Mouse (Mus musculus): Measurements from ENCODE around the gene Tmem163. TPM values are rescaled to one million over a fixed set of nuclear protein-coding genes. Genes with fewer than 3 reads are reported as not detected.

Tmem163 gene
- total and polyA plus RNA-seq, 3 experiments: 4.5 to 10.0 (median 8.1) TPM

DNA sequence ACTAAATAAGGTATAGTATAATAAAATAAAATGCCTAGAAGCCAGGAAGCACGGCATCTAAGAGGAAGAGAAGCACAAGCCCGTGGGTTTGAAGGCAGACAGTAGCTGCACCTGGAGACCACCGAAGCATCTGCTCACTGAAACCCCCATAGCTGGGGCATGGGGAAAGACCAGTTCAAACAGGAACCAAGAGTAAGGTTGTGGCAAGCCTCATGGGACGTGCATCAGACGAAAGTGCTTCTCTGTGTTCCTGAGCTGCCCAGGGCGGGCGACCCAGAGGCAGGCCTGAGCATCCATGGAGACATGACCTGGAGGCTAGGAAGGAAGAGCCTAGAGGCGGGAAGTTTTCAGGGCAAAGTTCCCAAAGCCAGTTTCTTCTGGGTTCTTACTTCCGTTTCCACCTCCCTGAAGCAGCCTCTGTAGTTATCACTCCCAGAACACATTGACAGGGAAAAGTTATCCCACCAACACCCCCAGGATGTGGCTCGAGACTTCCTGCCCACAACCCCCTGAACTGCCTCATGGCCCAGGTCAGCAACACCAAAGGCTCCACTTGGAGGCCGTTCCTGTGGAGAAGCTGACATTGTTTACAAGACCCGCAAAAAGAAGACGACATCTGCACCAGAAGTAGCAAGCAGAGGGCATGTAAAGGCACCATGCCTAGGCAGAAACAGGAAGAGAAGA, 16.8 kb downstream of the Tmem163 start:
- dilution Hi-C loops (cut with MboI; ENCODE audit: extremely low pct_ligation_motif_present, extremely low pct_unique_long_range_greater_than_20kb, low sequenced_read_pairs) (no loop called here), in situ Hi-C loops (cut with MboI; ENCODE audit: low pct_ligation_motif_present, low pct_unique_long_range_greater_than_20kb, low sequenced_read_pairs) (no loop called here)
- no peak overlapping the region for H3K27ac ChIP-seq (ENCODE audit: insufficient read depth, low read depth)
- no peaks in the 10 kb centered on the region for H3K27me3 ChIP-seq (replicated peaks)
- DNase-seq (ENCODE audit: extremely low read depth): peak; percentile 71
- H3K9me3 ChIP-seq (replicated peaks; ENCODE audit: low read length): no peaks in the 10 kb centered on the region
- H3K9ac ChIP-seq (ENCODE audit: insufficient read depth, low read depth): no peak overlapping the region
- H3K4me3 ChIP-seq (replicated peaks in 1 of 3; ENCODE audit: low read depth in 2 of 3, low read length in 2 of 3, poor library complexity in 1 of 3): no peak overlapping the region
- TF ChIP-seq POLR2AphosphoS2 (IDR thresholded peaks at IDR 0.05; ENCODE audit: low read depth, low read length) (no peak), IRF4 (IDR thresholded peaks at IDR 0.05; ENCODE audit: low read depth, low read length) (peak; percentile 65), UBTF (IDR thresholded peaks at IDR 0.05; ENCODE audit: low read depth, low read length) (no peak), ELF1 (IDR thresholded peaks at IDR 0.05; ENCODE audit: low read depth, low read length) (no peak), POLR2A (IDR thresholded peaks at IDR 0.05; ENCODE audit: low read depth, low read length) (no peak), ETS1 (conservative IDR thresholded peaks at IDR 0.05; ENCODE audit: low read depth, low read length) (0 out of 2 replicates have a peak, but pooled peaks have one; percentile 23), ZNF384 (IDR thresholded peaks at IDR 0.05; ENCODE audit: low read depth, low read length) (no peak), MAZ (IDR thresholded peaks at IDR 0.05; ENCODE audit: low read depth, low read length) (peak; percentile 2; the same call in 1 of the 2 replicates), MXI1 (IDR thresholded peaks at IDR 0.05; ENCODE audit: low read depth, low read length) (0 out of 2 replicates have a peak, but pooled peaks have one; percentile 24), SIN3A (IDR thresholded peaks at IDR 0.05; ENCODE audit: low read length) (peak; percentile 57; the same call in 1 of the 2 replicates), MEF2A (IDR thresholded peaks at IDR 0.05; ENCODE audit: borderline replicate concordance, low read depth, low read length) (no peak), MYC (IDR thresholded peaks at IDR 0.05; ENCODE audit: low read depth, low read length) (no peak), TBP (conservative IDR thresholded peaks at IDR 0.05; ENCODE audit: low read depth, low read length) (no peak), TCF12 (IDR thresholded peaks at IDR 0.05; ENCODE audit: low read depth, low read length) (peak; percentile 64; the same call in 1 of the 2 replicates), PAX5 (IDR thresholded peaks at IDR 0.05; ENCODE audit: low read length) (no peak), HCFC1 (IDR thresholded peaks at IDR 0.05; ENCODE audit: low read depth, low read length) (no peak), NRF1 (IDR thresholded peaks at IDR 0.05; ENCODE audit: low read depth, low read length) (peak; percentile 30; the same call in 1 of the 2 replicates), CTCF (conservative IDR thresholded peaks at IDR 0.05 in 1 of 2, IDR thresholded peaks at IDR 0.05 in 1 of 2; ENCODE audit: low read depth in 2 of 2, low read length in 2 of 2) (no peak), RAD21 (IDR thresholded peaks at IDR 0.05; ENCODE audit: low read depth, low read length) (no peak), KAT2A (IDR thresholded peaks at IDR 0.05; ENCODE audit: insufficient replicate concordance, low read length) (no peak), JUN (IDR thresholded peaks at IDR 0.05; ENCODE audit: insufficient read depth, low read depth, low read length) (no peak), USF1 (IDR thresholded peaks at IDR 0.05; ENCODE audit: low read depth, low read length) (no peak), CHD1 (IDR thresholded peaks at IDR 0.05; ENCODE audit: low read depth, low read length) (no peak), GABPA (IDR thresholded peaks at IDR 0.05; ENCODE audit: insufficient replicate concordance, low read depth, low read length) (no peak), ZMIZ1 (IDR thresholded peaks at IDR 0.05; ENCODE audit: low read depth, low read length) (no peak), NELFE (IDR thresholded peaks at IDR 0.05; ENCODE audit: low read depth, low read length) (peak; percentile 21; the same call in 1 of the 2 replicates), ZC3H11A (IDR thresholded peaks at IDR 0.05; ENCODE audit: low read depth, low read length) (no peak), USF2 (conservative IDR thresholded peaks at IDR 0.05; ENCODE audit: low read depth, low read length) (no peak), CHD2 (IDR thresholded peaks at IDR 0.05; ENCODE audit: low read length) (no peak), SMC3 (IDR thresholded peaks at IDR 0.05; ENCODE audit: low read depth, low read length) (no peak), MAFK (IDR thresholded peaks at IDR 0.05; ENCODE audit: insufficient replicate concordance, low read length) (no peak), BHLHE40 (IDR thresholded peaks at IDR 0.05; ENCODE audit: low read depth, low read length) (no peak; the same call in 1 of the 2 replicates), EP300 (IDR thresholded peaks at IDR 0.05; ENCODE audit: low read length) (peak; percentile 44), ZKSCAN1 (IDR thresholded peaks at IDR 0.05; ENCODE audit: borderline replicate concordance, low read depth, low read length) (no peak)
- H3K4me1 ChIP-seq (ENCODE audit: control insufficient read depth in 1 of 2, insufficient read depth in 2 of 2): peaks cover 25 to 74% of the 10 kb centered on the region in 2 experiments
- H3K36me3 ChIP-seq (replicated peaks in 1 of 2; ENCODE audit: control insufficient read depth in 1 of 2, insufficient read depth in 1 of 2, low read length in 1 of 2): peaks cover 0 to 44% of the 10 kb centered on the region in 2 experiments
- peak overlapping the region; percentile 41; the same call in 1 of the 2 replicates for H3K4me2 ChIP-seq (ENCODE audit: insufficient read depth, low read depth, poor library complexity, severe bottlenecking)
- H3K79me2 ChIP-seq (replicated peaks; ENCODE audit: control insufficient read depth, extremely low read depth, insufficient read depth, poor library complexity, severe bottlenecking): no peaks in the 10 kb centered on the region
